Mouse (Mus musculus): ENCODE measurements around the gene Insig1. TPM values are rescaled to one million over a fixed set of nuclear protein-coding genes. Genes with fewer than 3 reads are reported as not detected.

Insig1 gene
- polyA plus RNA-seq, 1 experiment: 311 TPM

- no peak overlapping the region for H3K4me3 ChIP-seq (ENCODE audit: insufficient read depth, low read depth, low read length)
- H3K27ac ChIP-seq (replicated peaks; ENCODE audit: low read depth, low read length): no peak overlapping the region
- no peaks in the 10 kb centered on the region for H3K4me1 ChIP-seq (ENCODE audit: control insufficient read depth, insufficient read depth, insufficient read length, low read length)
Observed at GRCm38 (mm10) chr5:28122491-28123454, 51.6 kb downstream of the Insig1 start.

GRCm38 (mm10) chr5:28123455-28123825, 52.3 kb downstream of the Insig1 start:
- H3K4me3 ChIP-seq (ENCODE audit: insufficient read depth, low read depth, low read length): no peak overlapping the region
- H3K4me1 ChIP-seq (ENCODE audit: control insufficient read depth, insufficient read depth, insufficient read length, low read length): no peaks in the 10 kb centered on the region
- H3K27ac ChIP-seq (replicated peaks; ENCODE audit: low read depth, low read length): no peak overlapping the region

- H3K4me1 ChIP-seq (ENCODE audit: control insufficient read depth, insufficient read depth, insufficient read length, low read length): no peaks in the 10 kb centered on the region
- no peak overlapping the region for H3K27ac ChIP-seq (replicated peaks; ENCODE audit: low read depth, low read length)
- H3K4me3 ChIP-seq (ENCODE audit: insufficient read depth, low read depth, low read length): no peak overlapping the region; the same call in 1 of the 2 replicates
Observed at GRCm38 (mm10) chr5:28124321-28125230, 53.4 kb downstream of the Insig1 start.

Other genes starting within 250 kb of the Insig1 start
- gene Htr5a, start 229.2 kb upstream of the Insig1 start, polyA plus RNA-seq (2012; ENCODE audit: insufficient read depth, insufficient read length, missing spikeins): not detected in 2 replicates
- not detected in 2 replicates for gene En2, start 94.3 kb downstream of the Insig1 start, polyA plus RNA-seq (2012; ENCODE audit: insufficient read depth, insufficient read length, missing spikeins)
- not detected in 2 replicates for gene Cnpy1, start 174.4 kb downstream of the Insig1 start, polyA plus RNA-seq (2012; ENCODE audit: insufficient read depth, insufficient read length, missing spikeins)
- 12.0 and 13.9 TPM in 2 replicates for gene Rbm33, start 245.8 kb downstream of the Insig1 start, polyA plus RNA-seq (2012; ENCODE audit: insufficient read depth, insufficient read length, missing spikeins)

Data from brown adipose tissue, adult 24 weeks (tissue).